Mouse (Mus musculus): ENCODE measurements around the gene Zmynd11.

Zmynd11 gene

GRCm38 (mm10) chr13:9660711-9661110, 104.4 kb downstream of the Zmynd11 start:
- no peak for DNase-seq (ENCODE audit: extremely low spot score, low spot score)

DNA sequence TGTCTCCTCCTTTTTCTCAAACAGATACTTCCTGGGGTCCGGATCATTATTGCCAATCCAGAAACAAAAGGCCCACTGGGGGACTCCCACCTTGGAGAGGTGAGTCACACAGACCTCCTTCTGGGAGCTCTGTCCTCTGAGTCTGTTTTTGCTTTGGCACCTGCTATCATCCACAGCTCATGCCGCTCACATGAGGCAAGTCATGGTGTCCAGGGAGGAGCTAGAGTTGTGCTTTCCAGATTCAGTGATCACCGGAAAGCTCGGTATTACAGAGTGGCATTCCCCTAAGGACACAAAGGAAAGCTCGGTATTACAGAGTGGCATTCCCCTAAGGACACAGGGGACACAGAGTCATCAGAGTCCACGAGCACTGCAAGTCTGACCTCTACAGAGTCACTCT, 108.5 kb downstream of the Zmynd11 start:
- DNase-seq (ENCODE audit: extremely low spot score, low spot score), result no peak

GRCm38 (mm10) chr13:9653018-9653417, 112.1 kb downstream of the Zmynd11 start:
- no peak for DNase-seq (ENCODE audit: extremely low spot score, low spot score)

- no peak for DNase-seq (ENCODE audit: extremely low spot score, low spot score)
Observed at GRCm38 (mm10) chr13:9650580-9650979, 114.5 kb downstream of the Zmynd11 start.

- DNase-seq (ENCODE audit: extremely low spot score, low spot score), result no peak
Observed at GRCm38 (mm10) chr13:9649894-9650293, 115.2 kb downstream of the Zmynd11 start.

DNA sequence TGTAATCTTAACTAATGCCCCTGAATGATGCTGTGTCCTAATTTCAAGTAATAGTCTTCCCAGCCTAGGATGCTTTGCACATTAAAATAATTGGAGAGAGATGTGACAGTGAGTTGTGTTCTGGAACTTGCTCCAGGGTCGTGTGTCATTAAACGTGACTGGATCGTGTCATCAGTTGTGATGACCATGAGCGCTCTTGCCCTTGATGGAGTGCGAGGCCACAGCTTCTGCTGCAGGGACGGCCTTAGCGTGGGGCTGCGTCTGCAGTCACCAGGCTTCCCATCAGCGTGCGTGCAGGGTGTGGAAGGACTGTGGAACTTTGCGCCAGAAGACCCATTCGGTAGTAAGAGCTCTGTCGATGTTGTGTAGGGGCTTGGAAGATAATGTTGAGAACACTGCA, 116.4 kb downstream of the Zmynd11 start:
- DNase-seq (ENCODE audit: extremely low spot score, low spot score), result no peak

- DNase-seq (ENCODE audit: extremely low spot score, low spot score), result no peak
Observed at GRCm38 (mm10) chr13:9637949-9638348, 127.2 kb downstream of the Zmynd11 start.

DNA sequence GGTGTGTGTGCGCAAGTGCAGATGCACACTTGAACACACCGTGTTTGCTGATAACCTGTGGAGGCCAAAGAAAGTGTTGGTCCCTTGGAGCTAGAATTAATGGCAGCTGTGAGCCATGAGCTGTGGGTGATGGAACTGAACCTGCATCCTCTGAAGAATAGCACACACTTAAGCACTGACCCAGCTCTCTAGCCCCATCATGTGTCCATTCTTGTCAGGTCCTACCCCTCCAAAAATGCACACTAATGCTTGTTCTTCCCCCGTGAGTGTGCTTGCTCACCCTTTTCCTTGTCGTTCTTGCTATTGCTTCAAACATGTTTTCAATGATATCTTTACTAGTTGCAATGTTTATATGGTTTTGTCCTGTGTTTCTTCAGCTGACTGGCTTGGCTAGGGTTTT, 128.6 kb downstream of the Zmynd11 start:
- no peak for DNase-seq (ENCODE audit: extremely low spot score, low spot score)

- DNase-seq (ENCODE audit: extremely low spot score, low spot score), result no peak
Observed at GRCm38 (mm10) chr13:9635951-9636350, 129.2 kb downstream of the Zmynd11 start.

Measured in neural tube, embryonic 10.5 days (tissue).